Mouse (Mus musculus): ENCODE measurements around the gene Fbxw8. TPM values are rescaled to one million over a fixed set of nuclear protein-coding genes. Genes with fewer than 3 reads are reported as not detected.

Fbxw8 gene
- total and polyA plus RNA-seq, 2 experiments from 2014 or later = 16.5 to 49.7 TPM

DNA sequence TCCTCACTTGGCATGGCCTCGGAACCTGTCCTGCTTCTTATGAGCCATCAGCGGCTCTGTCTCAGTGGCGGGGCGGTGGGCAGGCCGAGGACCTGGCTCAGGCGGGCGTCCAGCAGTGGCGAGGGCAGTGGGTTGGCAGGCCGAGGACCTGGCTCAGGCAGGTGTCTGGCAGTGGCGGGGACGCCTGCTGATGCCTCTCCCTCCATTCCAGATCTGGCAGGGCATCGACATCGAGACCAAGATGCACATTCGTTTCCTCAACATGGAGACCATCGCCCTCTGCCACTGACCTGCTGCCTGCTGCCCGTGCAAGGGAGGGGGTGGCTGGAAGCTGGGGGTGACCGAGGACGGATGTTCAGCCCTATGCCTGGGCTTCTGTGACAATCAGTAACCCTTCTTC is 93.9 kb downstream of the Fbxw8 start:
- TF ChIP-seq CTCF (IDR thresholded peaks at IDR 0.05; ENCODE audit: low read depth) = no peak
- TF ChIP-seq EP300 (IDR thresholded peaks at IDR 0.05; ENCODE audit: low read depth) = no peak
- no peak for DNase-seq (ENCODE audit: low spot score)
- H3K9ac ChIP-seq (replicated peaks; ENCODE audit: low read depth, low read length) = no peak overlapping the region
- no peak overlapping the region for H3K4me3 ChIP-seq (ENCODE audit: low read depth, low read length)
- H3K4me2 ChIP-seq (ENCODE audit: low read depth, low read length) = no peak overlapping the region
- no peak overlapping the region for H3K27ac ChIP-seq (ENCODE audit: low read depth)
- no peaks in the 10 kb centered on the region for H3K27me3 ChIP-seq (ENCODE audit: control insufficient read depth, insufficient read depth, low read length)
- H3K9me3 ChIP-seq (replicated peaks; ENCODE audit: control insufficient read depth, low read length) = no peaks in the 10 kb centered on the region
- peaks cover 15% of the 10 kb centered on the region for H3K4me1 ChIP-seq (ENCODE audit: control insufficient read depth, insufficient read depth)
- 86% methylated on average over 17 of the region's 18 CpGs for WGBS
- H3K36me3 ChIP-seq (replicated peaks; ENCODE audit: control insufficient read depth, insufficient read depth, low read length) = peaks cover 9% of the 10 kb centered on the region; the same call in 1 of the 2 replicates
- ATAC-seq (ENCODE audit: insufficient read depth, low read depth) = no peak

GRCm38 (mm10) chr5:118059646-118060045 is 95.6 kb downstream of the Fbxw8 start:
- no peaks in the 10 kb centered on the region for H3K9me3 ChIP-seq (replicated peaks; ENCODE audit: control insufficient read depth, low read length)
- no peak overlapping the region for H3K4me3 ChIP-seq (ENCODE audit: low read depth, low read length)
- no peak overlapping the region for H3K27ac ChIP-seq (ENCODE audit: low read depth)
- no peak for ATAC-seq (ENCODE audit: insufficient read depth, low read depth)
- H3K27me3 ChIP-seq (ENCODE audit: control insufficient read depth, insufficient read depth, low read length) = no peaks in the 10 kb centered on the region
- DNase-seq (ENCODE audit: low spot score) = no peak
- no peak overlapping the region for H3K4me2 ChIP-seq (ENCODE audit: low read depth, low read length)
- no peaks in the 10 kb centered on the region; the same call in 1 of the 2 replicates for H3K36me3 ChIP-seq (replicated peaks; ENCODE audit: control insufficient read depth, insufficient read depth, low read length)
- H3K9ac ChIP-seq (replicated peaks; ENCODE audit: low read depth, low read length) = no peak overlapping the region
- no peak for TF ChIP-seq CTCF (IDR thresholded peaks at IDR 0.05; ENCODE audit: low read depth)
- TF ChIP-seq EP300 (IDR thresholded peaks at IDR 0.05; ENCODE audit: low read depth) = no peak
- WGBS = 89% methylated on average over 9 of the region's 9 CpGs
- peaks cover 15% of the 10 kb centered on the region for H3K4me1 ChIP-seq (ENCODE audit: control insufficient read depth, insufficient read depth)

DNA sequence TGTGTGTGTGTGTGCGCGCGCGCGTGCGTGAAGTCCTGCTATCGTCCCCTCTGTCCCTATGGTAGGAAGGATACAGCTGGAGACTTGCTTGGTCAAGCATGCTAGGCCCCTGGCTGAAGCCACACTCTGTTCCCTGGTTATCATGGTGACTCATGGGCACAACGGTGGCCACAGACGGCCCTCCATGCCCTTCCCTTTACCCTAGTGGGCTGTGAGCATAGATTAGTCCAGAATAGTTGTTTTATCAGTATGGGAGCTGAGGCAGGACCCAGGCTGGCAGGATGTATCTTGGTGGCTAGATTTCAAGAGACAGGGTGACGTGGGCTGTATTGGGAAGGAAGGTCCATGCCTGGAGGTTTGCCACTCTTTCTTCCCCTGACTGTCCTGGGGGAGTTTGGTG is 96.4 kb downstream of the Fbxw8 start:
- Histone ChIP-seq H3K27me3 (ENCODE audit: control insufficient read depth, insufficient read depth, low read length) (no peaks in the 10 kb centered on the region), H3K36me3 (replicated peaks; ENCODE audit: control insufficient read depth, insufficient read depth, low read length) (no peaks in the 10 kb centered on the region), H3K4me2 (ENCODE audit: low read depth, low read length) (no peak overlapping the region), H3K27ac (ENCODE audit: low read depth) (peak overlapping the region; percentile 70), H3K9ac (replicated peaks; ENCODE audit: low read depth, low read length) (no peak overlapping the region), H3K9me3 (replicated peaks; ENCODE audit: control insufficient read depth, low read length) (no peaks in the 10 kb centered on the region), H3K4me3 (ENCODE audit: low read depth, low read length) (no peak overlapping the region), H3K4me1 (ENCODE audit: control insufficient read depth, insufficient read depth) (peaks cover 15% of the 10 kb centered on the region)
- DNase-seq (ENCODE audit: low spot score) = peak; percentile 33
- ATAC-seq (ENCODE audit: insufficient read depth, low read depth) = peak; percentile 45
- 57% methylated on average over 10 of the region's 10 CpGs for WGBS
- TF ChIP-seq CTCF (IDR thresholded peaks at IDR 0.05; ENCODE audit: low read depth) (no peak), EP300 (IDR thresholded peaks at IDR 0.05; ENCODE audit: low read depth) (no peak)

DNA sequence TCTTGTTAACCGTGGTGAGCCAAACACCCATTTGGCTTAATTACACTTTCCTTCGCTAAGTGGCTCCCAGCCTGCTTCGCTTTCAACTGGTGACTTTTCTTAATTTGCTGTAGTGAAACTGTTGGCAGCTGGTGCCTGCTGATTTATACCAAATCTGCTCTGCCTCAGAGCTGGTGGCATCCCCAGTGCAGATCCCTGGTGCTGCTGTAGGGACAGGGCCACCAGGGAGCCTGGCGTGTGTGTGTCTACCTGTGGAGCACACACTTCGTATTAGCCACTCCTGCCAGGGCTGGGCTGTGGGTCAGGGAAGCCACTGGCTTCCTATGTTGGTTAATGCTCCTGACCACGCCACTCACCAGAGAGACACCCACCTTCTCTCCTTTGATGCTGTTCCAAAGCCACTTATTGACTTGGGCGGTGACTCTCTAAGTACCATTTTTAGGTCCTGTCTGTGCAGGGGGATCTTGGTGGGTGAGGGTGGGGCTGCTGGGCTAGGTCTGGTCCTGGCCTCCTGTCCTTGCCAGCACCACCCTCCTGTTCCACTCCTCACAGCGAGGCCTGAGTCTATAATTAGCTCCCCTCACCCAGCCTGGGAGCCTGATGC is 97.7 kb downstream of the Fbxw8 start:
- Histone ChIP-seq H3K9ac (replicated peaks; ENCODE audit: low read depth, low read length) (no peak overlapping the region), H3K4me1 (ENCODE audit: control insufficient read depth, insufficient read depth) (peaks cover 15% of the 10 kb centered on the region), H3K36me3 (replicated peaks; ENCODE audit: control insufficient read depth, insufficient read depth, low read length) (no peaks in the 10 kb centered on the region), H3K9me3 (replicated peaks; ENCODE audit: control insufficient read depth, low read length) (no peaks in the 10 kb centered on the region), H3K4me3 (ENCODE audit: low read depth, low read length) (no peak overlapping the region), H3K27me3 (ENCODE audit: control insufficient read depth, insufficient read depth, low read length) (no peaks in the 10 kb centered on the region), H3K27ac (ENCODE audit: low read depth) (peak overlapping the region; percentile 70), H3K4me2 (ENCODE audit: low read depth, low read length) (no peak overlapping the region)
- ATAC-seq (ENCODE audit: insufficient read depth, low read depth) (peak; percentile 81), DNase-seq (ENCODE audit: low spot score) (peak; percentile 73)
- WGBS = 21% methylated on average over 8 of the region's 8 CpGs
- TF ChIP-seq EP300 (IDR thresholded peaks at IDR 0.05; ENCODE audit: low read depth) = no peak
- TF ChIP-seq CTCF (IDR thresholded peaks at IDR 0.05; ENCODE audit: low read depth) = no peak

DNA sequence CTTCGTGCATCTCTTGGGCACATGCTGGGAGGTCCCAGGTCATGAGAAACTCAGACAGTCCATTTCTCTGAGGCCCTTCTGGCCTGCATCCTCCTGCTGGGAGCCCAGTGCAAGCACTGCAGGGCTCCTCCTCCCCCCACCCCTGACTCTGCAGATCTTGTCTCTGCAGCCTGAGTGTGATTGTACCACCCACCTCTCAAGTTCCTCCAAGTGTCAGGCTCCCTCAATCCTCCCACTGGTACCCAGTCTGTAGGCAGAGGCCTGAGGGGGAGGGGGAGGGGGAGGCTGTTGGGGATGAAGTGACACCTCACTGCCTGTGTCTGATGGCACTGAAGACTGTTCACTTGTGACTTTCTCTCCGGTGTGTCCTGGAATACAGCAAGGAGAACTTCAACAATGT is 102.1 kb downstream of the Fbxw8 start:
- WGBS = 87% methylated on average over 2 of the region's 2 CpGs
- H3K9ac ChIP-seq (replicated peaks; ENCODE audit: low read depth, low read length) = no peak overlapping the region
- TF ChIP-seq EP300 (IDR thresholded peaks at IDR 0.05; ENCODE audit: low read depth) (no peak), CTCF (IDR thresholded peaks at IDR 0.05; ENCODE audit: low read depth) (no peak)
- H3K36me3 ChIP-seq (replicated peaks; ENCODE audit: control insufficient read depth, insufficient read depth, low read length) = no peaks in the 10 kb centered on the region
- no peaks in the 10 kb centered on the region for H3K9me3 ChIP-seq (replicated peaks; ENCODE audit: control insufficient read depth, low read length)
- no peak for DNase-seq (ENCODE audit: low spot score)
- H3K27ac ChIP-seq (ENCODE audit: low read depth) = no peak overlapping the region
- H3K27me3 ChIP-seq (ENCODE audit: control insufficient read depth, insufficient read depth, low read length) = no peaks in the 10 kb centered on the region
- H3K4me1 ChIP-seq (ENCODE audit: control insufficient read depth, insufficient read depth) = peaks cover 6% of the 10 kb centered on the region
- no peak for ATAC-seq (ENCODE audit: insufficient read depth, low read depth)
- H3K4me2 ChIP-seq (ENCODE audit: low read depth, low read length) = no peak overlapping the region
- no peak overlapping the region for H3K4me3 ChIP-seq (ENCODE audit: low read depth, low read length)

All from heart, postnatal 0 days (tissue).